Mouse (Mus musculus) gastrocnemius, postnatal 10 days (tissue): ENCODE data around the gene Tomm22. TPM values are rescaled to one million over a fixed set of nuclear protein-coding genes. Genes with fewer than 3 reads are reported as not detected.

ENCODE experiments used
- DNase-seq: peaks from one replicate; pipeline ENCODE4 v3.0.0; 2021; ENCODE audit warnings: mixed read lengths
- total RNA-seq, 2 experiments: library from RNA; stranded (reverse); gene quantifications; 2 replicates each; pipeline ENCODE4 v1.2.3; 2021

Gene Tomm22
- total RNA-seq, 2 experiments from 2014 or later, result 90.5 to 102 TPM

DNA sequence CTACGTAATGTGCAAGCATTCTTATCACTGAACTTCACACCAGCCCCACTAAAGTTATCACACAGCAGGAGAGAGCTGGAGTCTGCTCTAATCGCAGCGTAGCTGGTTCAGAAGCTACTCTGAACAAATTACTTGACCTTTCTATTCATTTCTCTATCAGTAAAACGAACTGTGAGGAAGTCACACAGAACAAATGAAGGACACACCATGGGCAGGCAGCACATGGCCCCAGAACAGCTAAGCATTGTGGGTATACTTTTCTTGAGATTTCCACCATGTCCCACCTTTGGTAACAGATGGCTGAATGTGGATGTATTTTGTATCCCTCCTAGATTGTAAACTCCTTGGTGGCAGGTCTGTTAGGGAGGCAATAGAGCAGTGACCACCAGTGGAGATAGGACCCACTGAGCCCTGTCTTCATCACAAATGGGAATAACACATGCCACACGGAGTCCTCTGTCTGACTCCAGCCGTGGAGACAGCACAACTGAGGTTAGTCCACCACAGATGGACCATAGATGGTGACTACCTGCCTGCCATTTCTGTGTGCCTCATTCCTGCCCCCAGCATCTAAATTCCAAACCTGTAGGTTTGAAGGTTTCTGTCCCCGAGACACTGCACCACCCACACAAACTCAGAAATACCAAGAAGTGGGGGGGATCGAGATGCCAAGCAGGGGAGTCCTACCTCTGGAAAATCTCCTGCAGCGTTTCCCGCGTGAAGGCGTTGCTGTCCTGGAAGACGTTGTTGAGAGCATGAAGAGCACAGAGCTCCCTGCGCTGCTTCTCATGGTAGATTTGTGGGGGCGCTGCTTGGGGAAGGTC, 15.6 kb downstream of the Tomm22 start:
- no peak for DNase-seq

DNA sequence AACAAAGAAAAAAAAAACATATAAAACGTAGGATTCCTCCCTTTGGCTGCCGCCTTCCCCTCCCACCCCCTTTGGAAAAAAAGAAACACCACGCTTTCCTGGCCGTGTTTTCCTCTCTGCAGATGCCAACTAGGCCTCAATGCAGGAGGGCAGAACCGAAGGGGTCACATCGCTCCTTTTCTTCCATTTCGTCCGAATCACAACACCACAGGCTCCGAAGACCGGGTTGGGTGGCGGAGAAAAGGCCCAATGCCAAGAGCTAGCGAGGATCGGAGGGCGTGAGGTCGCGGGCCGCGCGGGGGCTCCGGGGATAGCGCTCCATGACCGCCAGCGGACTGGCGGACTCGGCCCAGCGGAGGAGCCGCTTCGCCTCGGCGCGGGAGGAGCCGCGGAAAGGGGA, 16.5 kb downstream of the Tomm22 start:
- DNase-seq, result no peak

DNA sequence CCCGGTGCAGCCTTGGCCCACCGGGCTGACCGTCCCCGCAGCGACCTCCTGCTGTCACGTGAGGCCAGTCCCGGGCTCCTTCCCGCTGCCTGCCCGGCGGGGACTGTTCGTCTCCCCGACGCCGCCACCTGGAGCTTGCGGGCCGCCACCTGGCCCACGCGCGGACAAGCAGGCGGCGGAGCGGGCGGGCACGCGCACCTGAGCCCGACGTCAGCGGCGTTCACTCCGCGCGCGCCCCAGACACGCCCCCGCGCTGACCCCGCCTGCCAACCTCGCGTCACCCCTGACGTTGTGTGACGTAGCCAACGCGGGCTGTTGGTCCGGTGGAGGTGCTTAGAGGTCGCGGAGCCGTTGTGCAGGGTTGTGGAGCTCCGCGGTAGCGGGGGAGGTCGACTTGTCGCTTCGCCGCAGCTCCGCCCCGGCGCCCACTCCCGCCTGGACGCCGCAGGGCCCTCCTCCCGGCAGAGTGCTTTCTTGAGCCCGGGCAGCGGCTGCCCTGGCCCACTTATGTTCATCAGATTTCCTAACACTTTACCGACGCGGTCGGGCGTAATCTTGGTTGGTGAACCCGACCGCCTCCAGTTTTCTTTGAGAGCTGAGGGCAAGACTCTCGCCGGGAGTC, 17.1 kb downstream of the Tomm22 start, which contains the start of gene Josd1:
Josd1 (minus strand) TSS at position 274 of the 622 bp plus-strand sequence.
- DNase-seq, result peak; percentile 95

DNA sequence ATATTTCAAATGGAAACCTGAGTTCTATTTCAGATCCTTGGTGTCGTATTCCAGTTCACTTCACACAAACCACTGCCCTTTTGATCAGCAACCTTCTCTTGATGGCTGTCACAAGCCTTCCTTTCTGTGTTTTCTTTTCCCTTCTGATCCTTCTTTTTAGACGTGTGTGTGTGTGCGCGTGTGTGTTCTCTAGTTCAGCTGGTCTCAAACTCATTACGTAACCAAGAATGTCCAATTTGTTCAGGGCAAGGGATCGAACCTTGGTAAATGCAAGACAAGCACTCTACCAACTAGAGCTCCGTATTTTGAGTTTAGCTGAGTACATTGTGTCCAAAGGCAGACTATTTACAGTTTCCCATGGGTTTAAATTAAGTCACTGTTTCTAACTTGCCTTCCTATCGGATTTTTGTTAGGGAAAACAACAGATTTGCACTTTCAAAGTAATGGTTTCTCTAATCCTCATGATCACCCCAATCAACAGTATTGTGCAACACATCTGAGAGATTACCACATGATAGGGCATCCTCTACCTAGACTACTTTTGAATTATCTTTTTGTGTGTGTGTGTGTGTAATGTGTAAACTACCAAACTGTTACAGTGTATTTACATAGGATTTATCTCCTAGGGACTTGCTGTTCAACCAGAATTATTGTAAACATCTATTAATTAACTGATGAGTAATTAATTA, 17.8 kb downstream of the Tomm22 start:
- DNase-seq, result no peak

- no peak for DNase-seq
Measured at GRCm38 (mm10) chr15:79689662-79690425, 19.2 kb downstream of the Tomm22 start.

- DNase-seq, result peak; percentile 93
Measured at GRCm38 (mm10) chr15:79690426-79691022, 19.9 kb downstream of the Tomm22 start, which contains the start of gene Gtpbp1. Gtpbp1 (plus strand) TSS chr15:79690845.

DNA sequence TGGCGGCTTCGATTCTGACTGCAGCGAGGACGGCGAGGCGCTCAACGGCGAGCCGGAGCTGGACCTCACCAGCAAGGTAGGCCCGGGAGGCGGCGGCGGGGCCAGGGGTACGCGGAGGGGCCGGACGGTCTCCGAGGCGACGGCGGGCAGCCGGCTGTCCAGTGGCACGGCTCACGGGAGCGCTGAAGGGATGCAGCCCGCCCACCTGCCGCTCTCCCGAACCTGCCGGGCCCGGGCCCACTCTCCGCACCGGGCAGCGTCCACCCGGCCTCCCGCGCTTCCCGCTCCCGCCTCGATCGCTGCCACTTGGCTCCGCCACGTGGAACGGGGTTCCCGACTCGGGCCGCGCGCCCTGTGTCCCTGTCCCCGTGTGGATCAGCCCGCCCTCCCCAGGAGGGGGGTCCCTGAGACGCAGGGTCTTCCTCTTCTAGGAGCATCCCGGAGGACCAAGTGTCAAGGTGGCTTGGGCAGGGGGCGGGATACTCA, 20.4 kb downstream of the Tomm22 start:
- DNase-seq, result peak; percentile 49

DNA sequence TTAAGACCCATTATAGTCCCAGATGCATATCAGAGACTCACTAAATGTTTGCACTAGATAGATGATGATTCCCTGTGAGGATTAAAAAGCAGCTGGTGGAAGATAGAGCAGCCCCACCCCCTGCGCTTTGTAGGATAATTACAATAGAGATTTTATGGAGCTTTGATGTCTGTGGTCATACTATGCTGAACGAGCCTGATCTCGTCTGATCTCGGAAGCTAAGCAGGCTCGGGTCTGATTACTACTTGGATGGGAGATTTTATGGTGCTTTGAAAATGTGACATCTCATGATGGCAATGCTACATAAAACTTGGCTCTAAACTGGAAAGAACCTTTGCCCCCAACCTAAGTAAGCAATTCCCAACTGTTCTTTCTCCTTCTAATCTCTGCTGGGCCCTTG, 21.7 kb downstream of the Tomm22 start:
- DNase-seq, result no peak

DNA sequence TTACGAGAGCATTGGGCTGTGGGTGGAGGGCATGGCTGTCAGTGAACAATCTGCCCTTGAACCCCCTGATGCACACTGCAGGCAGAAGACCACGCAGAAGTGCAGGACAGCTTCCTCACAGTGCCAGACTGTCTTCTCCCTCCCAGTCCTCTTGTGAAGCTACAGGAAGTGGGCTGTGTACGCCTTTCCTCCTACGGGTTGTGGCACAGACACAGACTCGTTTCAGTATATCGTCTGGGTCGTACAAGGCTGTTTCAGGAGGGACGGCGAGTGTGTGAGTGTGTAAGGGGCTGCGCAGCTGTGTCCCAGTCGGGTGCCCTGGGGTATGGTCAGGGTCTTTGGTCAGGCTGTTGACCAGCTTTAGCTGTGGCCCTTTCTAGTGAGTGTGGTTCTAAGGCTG, 23.1 kb downstream of the Tomm22 start:
- no peak for DNase-seq

- DNase-seq, result no peak
Measured at GRCm38 (mm10) chr15:79694512-79694911, 23.9 kb downstream of the Tomm22 start.

DNA sequence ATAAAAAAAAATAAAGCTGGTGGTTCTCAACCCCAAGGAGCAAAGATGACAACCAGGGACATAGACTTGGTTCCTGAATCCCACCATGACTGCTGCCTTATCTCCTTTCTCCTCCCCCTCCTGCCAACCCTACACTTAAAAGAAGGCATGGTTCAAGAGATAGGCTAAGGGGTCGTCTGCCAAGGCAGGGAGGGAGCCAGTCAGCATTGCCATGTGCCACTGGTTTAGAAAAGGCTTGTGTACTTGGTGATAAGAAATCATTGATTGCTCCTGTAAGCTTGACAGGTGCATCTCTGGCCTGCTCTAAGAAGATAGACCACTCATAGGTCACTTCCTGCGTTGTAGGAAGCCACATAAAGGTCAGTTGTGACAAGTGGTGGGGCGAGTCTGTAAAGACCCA, 24.9 kb downstream of the Tomm22 start:
- no peak for DNase-seq

DNA sequence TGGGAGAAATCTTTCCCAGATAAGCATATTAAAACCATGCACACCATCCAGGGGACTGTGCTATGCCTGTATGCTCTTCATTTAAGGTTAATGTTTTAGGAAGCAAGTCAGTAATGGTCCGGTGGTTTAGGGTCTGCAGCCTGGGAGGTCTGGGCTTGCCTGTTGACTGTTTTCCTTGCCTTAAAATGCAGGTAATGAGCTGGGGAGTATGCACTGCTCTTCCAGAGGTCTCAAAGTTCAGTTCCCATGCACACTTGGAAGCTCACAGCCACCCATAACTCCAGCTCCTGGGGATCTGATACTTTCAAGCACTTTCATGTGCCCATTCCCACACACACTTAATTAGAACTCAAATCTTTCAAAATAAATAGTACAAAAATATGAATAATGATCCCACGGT, 25.8 kb downstream of the Tomm22 start:
- no peak for DNase-seq

- DNase-seq, result no peak
Measured at GRCm38 (mm10) chr15:79697011-79697410, 26.4 kb downstream of the Tomm22 start.

GRCm38 (mm10) chr15:79697558-79698187, 27.0 kb downstream of the Tomm22 start:
- DNase-seq, result no peak

DNA sequence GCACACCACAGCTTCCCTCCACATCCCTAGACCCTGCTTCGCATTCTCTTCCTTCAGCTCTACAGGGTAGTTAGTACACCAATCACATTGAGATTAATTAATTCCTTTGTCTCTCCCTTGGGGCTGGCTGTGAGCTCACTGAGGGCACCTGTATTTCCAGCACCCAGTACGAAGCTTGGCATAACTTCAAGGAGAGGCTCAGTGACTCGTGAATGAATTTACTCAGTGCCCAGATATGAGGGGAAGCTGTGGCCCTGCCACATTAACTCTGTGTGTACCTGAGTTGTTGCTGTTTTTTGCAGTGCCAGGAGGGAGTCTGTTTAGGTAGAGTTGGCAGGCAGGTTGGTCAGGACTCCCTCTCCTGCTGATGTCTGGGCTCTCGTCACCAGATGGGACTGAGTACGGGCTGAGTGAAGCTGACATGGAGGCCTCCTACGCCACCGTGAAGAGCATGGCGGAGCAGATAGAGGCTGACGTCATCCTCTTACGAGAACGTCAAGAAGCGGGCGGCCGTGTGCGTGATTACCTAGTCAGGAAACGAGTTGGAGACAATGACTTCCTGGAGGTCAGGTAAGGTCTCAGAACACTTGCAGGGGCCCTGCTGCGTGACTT, 36.0 kb downstream of the Tomm22 start:
- DNase-seq, result no peak

DNA sequence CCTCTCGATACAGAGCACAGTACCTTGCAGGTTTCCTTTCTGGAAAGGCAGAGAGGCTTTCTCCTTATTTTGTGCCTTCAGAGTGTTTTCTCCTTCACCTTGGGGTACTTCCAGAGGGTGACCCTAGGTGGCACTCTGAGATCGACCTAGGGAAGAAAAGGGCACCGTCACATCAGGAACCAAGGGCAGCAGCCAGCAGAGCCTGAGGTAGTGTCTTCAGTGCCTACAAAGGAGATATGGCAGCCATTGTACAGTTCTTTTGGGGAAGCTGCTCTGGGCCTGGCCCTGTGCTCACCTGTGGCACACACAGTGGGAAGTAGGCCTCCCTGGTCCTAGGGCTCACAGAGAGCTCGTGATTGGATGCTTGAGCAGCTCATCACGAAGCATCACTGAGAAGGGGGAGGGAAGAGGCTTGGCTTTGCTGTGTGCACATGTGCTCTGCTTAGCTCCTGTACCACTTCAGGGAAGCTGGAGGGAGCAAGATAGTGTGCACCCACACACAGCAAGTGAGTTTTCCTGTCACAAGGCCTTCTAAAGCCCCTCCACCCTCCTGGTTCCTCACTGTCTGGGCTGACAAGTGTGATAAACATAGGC, 37.7 kb downstream of the Tomm22 start:
- no peak for DNase-seq

DNA sequence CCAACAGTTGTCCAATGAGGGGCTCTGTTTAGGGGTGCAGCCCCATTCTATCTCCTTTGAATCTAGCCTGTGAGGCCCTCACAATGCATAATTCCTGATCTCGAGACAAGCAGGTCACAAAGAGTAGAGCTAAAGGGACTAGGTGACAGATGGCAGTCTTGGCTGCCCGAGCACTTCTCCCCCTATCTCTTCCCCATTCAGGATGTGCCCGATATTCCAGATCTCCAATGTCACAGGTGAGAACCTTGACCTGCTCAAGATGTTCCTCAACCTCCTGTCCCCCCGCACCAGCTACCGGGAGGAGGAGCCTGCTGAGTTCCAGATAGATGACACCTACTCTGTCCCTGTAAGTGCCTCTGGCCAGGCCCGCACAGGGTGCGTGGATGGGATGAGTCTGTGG, 45.0 kb downstream of the Tomm22 start:
- DNase-seq, result no peak

DNA sequence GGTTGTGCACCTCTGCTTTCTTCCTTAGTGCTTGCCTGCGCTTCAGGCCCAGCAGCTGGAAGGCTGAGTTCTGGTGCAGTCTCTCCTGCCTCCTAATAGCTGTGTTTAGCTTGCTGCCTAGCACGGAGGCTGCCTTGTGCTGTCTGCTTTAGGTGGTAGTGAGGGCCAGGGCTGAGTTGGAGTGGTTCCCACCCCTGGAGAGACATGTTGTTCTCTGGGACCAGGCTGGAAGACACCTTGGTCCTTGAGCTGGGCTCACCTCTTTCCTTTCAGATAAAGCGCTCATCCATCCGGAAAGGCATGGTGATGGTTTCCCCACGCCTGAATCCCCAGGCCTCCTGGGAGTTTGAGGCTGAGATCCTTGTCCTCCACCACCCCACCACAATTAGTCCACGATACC, 46.0 kb downstream of the Tomm22 start:
- no peak for DNase-seq

DNA sequence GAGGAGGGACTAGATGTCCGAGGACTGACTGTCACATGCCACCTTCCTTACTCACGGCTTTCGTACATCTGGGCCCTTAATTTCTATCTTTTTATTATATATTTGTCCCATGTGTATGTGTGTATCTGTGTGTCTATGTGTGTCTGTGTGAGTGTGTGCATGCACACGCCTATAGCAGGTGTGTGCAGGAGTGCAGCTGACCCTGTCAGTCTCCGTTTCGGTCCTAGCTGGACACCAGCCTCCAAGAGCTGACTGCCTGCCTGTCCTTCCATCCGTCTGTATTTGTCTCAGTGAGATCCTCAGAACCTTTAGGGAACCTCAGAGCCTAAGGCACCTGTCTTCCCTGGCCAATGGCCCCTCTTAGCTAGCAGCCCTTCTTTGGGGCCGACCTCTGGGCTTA, 49.6 kb downstream of the Tomm22 start:
- DNase-seq, result no peak

DNA sequence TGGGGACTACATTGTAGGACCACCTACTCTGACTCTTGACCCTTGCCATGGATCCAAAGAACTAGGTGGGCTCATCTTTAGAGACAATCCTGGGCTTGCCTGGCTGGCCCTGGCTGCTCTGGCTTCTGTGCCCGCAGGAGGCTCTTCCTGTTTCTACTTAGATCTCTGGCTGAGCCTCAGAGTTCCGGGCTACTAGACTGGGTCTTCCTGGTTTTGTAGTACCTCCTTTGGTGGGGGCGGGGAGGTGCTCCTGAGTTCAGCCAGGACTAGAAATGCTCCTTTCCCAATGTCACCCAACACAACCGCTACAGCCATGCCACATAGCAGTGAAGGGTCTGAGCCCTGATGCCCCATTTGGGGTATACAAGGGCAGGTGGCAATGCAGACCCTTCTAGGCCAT, 50.1 kb downstream of the Tomm22 start:
- DNase-seq, result no peak
